Mouse (Mus musculus): ENCODE data around the gene Dzip1.

Gene Dzip1

DNA sequence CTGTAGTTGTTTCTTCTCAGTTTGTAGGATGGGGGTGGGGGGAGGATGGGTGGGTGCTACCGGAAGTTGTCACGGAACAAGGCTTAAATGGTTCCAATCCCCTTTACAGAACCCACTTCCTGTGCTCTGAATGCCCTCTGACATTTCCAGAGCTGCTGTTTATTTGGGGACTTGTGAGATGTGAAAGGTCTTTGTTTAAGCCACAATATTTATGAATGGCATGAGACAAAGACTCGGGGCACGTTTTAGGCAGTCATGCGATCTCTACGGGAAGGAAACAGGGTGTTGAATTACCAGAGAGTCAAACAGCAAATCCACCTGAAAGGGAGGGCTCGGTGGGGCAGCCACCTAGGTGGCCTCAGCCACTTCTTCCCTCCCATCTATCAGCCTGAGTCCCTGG, 90.9 kb downstream of the Dzip1 start:
- no peak for DNase-seq (ENCODE audit: low spot score in 2 of 2)

DNA sequence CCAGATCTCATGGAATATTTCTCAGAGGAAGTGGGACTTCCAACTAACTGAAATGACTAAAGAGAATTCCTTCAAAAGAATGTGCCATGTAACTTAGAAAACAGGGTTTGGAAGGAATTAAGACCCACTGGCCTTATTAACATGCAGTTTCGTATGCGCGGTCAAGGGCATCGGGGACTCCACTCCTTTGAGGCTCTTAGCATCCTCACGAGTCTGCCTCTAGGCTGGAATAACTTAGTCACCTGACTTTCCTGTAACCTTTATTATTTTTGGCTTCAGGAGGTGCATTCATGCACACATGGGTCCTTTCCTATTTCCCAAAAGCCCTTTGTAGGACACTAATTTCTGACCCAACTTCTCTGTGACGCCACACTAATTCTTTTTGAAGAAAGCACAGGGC, 92.0 kb downstream of the Dzip1 start:
- DNase-seq (ENCODE audit: low spot score in 2 of 2): no peak

- DNase-seq (ENCODE audit: low spot score in 2 of 2): no peak
These were observed 93.7 kb downstream of the Dzip1 start for GRCm38 (mm10) chr14:118831597-118831996.

- no peak for DNase-seq (ENCODE audit: low spot score in 2 of 2)
These were observed 95.7 kb downstream of the Dzip1 start for GRCm38 (mm10) chr14:118829331-118830095.

DNA sequence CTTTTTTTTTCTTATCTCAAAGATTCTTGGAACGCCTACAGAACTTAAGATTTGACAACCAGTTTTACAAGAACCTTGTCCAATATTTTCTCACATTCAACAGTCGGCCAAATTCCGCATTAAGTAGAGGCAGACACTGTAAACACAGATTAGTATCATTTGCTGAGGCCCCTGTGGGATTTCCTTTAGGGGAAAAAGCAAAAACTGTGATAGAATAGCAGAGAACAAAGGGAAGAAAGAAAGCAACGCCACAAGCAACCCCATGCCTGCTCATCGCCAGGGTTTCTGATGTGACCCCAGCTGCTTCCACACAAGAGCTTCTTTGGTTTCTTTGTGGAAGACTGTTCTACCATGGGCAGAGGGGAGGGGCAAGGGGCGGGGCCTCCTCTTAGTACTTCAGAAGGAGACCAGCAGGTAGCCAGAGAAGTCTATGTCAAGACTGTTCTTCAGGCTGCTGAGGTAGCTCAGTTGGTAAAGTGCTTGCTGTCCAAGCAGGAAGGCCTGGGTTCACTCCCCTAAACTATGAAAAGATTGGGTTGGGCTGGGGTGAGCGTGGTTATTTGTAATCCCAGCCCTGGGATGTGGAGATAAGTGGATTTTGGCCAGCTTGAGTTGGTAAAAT, 97.9 kb downstream of the Dzip1 start:
- DNase-seq (ENCODE audit: low spot score in 2 of 2): no peak

GRCm38 (mm10) chr14:118826346-118826745, 98.9 kb downstream of the Dzip1 start:
- no peak for DNase-seq (ENCODE audit: low spot score in 2 of 2)

All from urinary bladder, adult 18-20 months (tissue).